Mouse (Mus musculus) liver, adult (tissue): ENCODE results near the gene Tas2r104.

ENCODE experiments used
- GATA4 ChIP-seq: IDR thresholded peaks from 2 replicates; pipeline ENCODE4 v1.6.1; 2014; ENCODE audit warnings: mild to moderate bottlenecking, low read length; ENCODE audit not compliant: insufficient replicate concordance

The Tas2r104 gene

DNA sequence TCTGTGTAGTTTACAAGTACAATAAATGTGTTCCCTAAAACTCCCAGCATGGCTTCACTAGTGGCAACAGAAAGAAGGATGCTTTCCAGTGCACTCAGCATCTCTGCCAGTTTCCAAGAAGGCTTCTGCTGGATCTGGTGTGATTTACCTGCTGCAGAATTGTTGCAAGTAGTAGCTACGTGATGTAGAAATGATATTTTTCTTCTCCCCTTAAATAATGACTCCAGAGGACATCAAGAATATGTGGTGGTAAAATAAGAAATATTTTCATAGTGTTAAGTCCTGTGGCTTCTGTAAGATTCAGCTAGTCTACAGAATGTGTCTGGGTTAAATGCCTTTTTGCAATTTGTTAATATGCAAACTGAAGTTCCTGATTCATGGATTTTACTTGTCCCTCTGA lies at the start of gene Tas2r104:
Gene Tas2r104 (minus strand): TSS at position 101 of the 400 bp plus-strand sequence.
- no peak for TF ChIP-seq GATA4

DNA sequence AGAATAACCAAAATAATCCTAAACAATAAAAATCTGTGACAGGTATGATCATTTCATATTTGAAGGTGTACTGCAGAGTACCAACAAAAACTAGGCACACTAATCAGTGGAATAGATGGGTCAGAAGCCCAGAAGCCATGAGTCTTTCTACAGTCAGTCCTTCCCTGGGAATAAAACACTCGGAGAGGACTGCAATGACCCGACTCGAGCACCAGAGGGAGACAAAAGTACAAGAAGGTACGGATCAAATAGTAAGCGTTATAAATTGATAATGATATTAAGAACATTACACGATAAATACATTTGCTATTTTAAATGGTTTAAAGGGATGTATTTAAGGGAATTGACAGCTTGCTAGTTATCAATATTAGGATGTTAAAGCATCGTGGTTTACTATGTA lies 27.3 kb upstream of the Tas2r104 start:
- TF ChIP-seq GATA4, result no peak

DNA sequence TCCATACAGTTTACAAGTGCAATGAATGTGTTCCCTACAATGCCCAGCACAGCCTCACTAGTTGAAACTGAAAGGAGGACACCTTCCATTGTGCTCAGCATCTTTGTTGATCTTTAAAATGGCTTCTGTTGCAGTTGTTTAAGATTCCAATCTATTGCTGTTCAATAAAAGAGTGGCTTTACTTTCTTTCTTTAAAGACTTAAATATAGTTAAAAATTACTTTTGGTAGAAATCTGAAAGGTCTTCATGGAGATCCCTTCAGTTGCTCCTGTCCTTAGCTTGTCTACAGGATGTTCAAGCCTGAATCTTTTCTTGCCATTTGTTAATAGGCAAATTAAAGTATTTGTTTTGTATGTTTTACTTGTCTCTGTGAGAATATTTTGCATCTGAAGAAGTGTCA lies 4.4 kb upstream of the Tas2r104 start, which contains the start of gene Tas2r114:
Gene Tas2r114 (minus strand): TSS at position 101 of the 400 bp plus-strand sequence.
- TF ChIP-seq GATA4, result no peak

DNA sequence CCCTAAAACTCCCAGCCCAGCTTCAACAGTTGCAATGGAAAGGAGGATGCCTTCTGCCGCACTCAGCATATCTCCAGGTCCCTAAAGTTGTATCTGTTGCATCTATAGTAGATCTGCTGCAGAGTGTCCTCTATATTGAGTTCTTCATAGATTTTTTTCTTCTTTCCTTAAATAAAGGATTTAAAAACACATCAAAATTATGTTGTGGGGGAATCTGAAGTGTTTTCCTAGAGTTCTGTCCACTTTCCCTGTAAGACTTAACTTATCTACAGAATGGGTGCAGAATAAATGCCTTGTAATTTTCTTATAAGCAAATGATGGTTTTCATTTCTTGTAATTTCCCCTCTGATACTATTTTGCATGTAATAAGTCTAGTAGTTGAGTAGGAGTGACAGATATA lies 1.9 kb upstream of the Tas2r104 start, which contains the start of gene Tas2r105:
Gene Tas2r105 (minus strand): TSS at position 101 of the 400 bp plus-strand sequence.
- no peak for TF ChIP-seq GATA4

DNA sequence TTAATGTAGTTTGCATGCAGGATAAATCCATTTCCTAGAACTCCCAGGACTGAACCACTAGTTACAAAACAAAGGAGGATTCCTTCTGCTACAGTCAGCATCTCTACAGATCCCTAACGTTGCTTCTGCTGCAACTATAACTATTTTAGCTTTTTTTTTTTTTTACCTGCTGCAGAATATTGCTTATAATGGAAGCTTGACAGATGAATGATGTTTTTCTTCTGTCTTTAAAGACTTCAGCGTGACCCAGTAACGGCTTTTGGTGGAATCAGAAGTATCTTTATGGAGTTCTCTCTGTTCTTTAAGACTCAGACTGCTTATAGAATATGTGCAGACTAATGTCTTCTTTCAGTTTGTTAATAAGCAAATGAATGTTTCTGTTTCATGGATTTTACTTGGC lies 6.8 kb downstream of the Tas2r104 start, which contains the start of gene Tas2r106:
Gene Tas2r106 (minus strand): TSS at position 101 of the 400 bp plus-strand sequence.
- no peak for TF ChIP-seq GATA4

DNA sequence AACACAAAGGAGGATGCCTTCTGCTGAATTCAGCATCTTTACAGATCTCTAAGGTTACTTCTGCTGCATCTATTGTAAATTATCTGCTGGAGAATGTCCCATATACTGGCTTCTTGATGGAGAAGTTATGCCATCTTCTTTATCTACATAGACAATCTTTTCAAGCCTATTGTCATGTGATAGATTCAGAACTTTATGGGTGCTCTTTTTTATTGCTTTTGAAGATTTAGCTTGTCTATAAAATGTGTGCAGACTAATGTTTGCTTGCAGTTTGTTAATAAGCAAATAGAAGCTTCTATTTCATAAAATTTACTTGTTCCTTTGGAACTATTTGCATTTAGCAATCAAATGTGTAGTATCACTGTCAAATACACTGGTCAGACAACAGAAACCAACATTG lies 25.5 kb downstream of the Tas2r104 start, which contains the start of gene Tas2r107:
Gene Tas2r107 (minus strand): TSS at position 101 of the 400 bp plus-strand sequence.
- TF ChIP-seq GATA4, result no peak
